Comparison of ENCODE assay signal across 8 mouse cellular contexts in genomic region chr19:60837747-60838146, GRCm38 (mm10). TPM values are rescaled to one million over a fixed set of nuclear protein-coding genes. Genes with fewer than 3 reads are reported as not detected.
A peak's percentile ranks its signal among the peaks of the same experiment; 100 is the strongest.
DNase-seq lines count a peak whose midpoint lies in the region; ATAC-seq and TF ChIP-seq lines count a peak whose summit lies in the region.

No protein-coding gene starts in this region.

- H3K9me3 ChIP-seq in kidney, embryonic 15.5 days (replicated peaks): no peaks in the 10 kb centered on the region
- H3K9me3 ChIP-seq in limb, embryonic 14.5 days (ENCODE audit: control insufficient read depth, low read length): no peaks in the 10 kb centered on the region

- peaks cover 82% of the 10 kb centered on the region for H3K36me3 ChIP-seq in kidney, embryonic 15.5 days
- peaks cover 79% of the 10 kb centered on the region for H3K36me3 ChIP-seq in limb, embryonic 14.5 days (ENCODE audit: control insufficient read depth, insufficient read depth, low read length)
- H3K36me3 ChIP-seq in testis, adult 2 months (ENCODE audit: control insufficient read depth, insufficient read depth, low read length): no peaks in the 10 kb centered on the region

- TF ChIP-seq POLR2A in limb, embryonic 14.5 days (IDR thresholded peaks at IDR 0.05; ENCODE audit: borderline replicate concordance, extremely low read depth, insufficient read depth, insufficient read length): no peak
- no peak for TF ChIP-seq POLR2A in testis, adult 2 months (IDR thresholded peaks at IDR 0.05; ENCODE audit: control insufficient read depth, low read depth, low read length)

- no peak overlapping the region for H3K27ac ChIP-seq in kidney, embryonic 15.5 days
- no peak overlapping the region for H3K27ac ChIP-seq in limb, embryonic 14.5 days (replicated peaks; ENCODE audit: low read depth, low read length)
- no peak overlapping the region for H3K27ac ChIP-seq in testis, adult 2 months (ENCODE audit: control insufficient read depth, insufficient read depth, low read depth, low read length)

- no peak overlapping the region for H3K4me2 ChIP-seq in kidney, embryonic 15.5 days
- no peak overlapping the region for H3K4me2 ChIP-seq in limb, embryonic 14.5 days (replicated peaks; ENCODE audit: low read depth, low read length, severe bottlenecking)

- no peak overlapping the region for H3K9ac ChIP-seq in kidney, embryonic 15.5 days
- no peak overlapping the region for H3K9ac ChIP-seq in limb, embryonic 14.5 days (ENCODE audit: low read depth, low read length, severe bottlenecking)

- no peaks in the 10 kb centered on the region for H3K4me1 ChIP-seq in kidney, embryonic 15.5 days
- H3K4me1 ChIP-seq in limb, embryonic 14.5 days (ENCODE audit: control insufficient read depth, insufficient read depth, low read length): no peaks in the 10 kb centered on the region
- no peaks in the 10 kb centered on the region for H3K4me1 ChIP-seq in testis, adult 2 months (ENCODE audit: control insufficient read depth, insufficient read depth, low read length)

- WGBS in kidney, embryonic 15.5 days: 80% methylated on average over 1 of the region's 1 CpGs
- WGBS in limb, embryonic 14.5 days: 84% methylated on average over 1 of the region's 1 CpGs

- peak; percentile 55; the same call in 1 of the 2 replicates for TF ChIP-seq CTCF in testis, adult 2 months (IDR thresholded peaks at IDR 0.05; ENCODE audit: control insufficient read depth, insufficient read depth, insufficient replicate concordance, low read depth, low read length)

- no peaks in the 10 kb centered on the region for H3K27me3 ChIP-seq in kidney, embryonic 15.5 days
- H3K27me3 ChIP-seq in limb, embryonic 14.5 days (ENCODE audit: control insufficient read depth, insufficient read depth, low read length): no peaks in the 10 kb centered on the region
- H3K27me3 ChIP-seq in testis, adult 2 months (ENCODE audit: control insufficient read depth, insufficient read depth, low read length): no peaks in the 10 kb centered on the region

- H3K4me3 ChIP-seq in kidney, embryonic 15.5 days (replicated peaks): no peak overlapping the region
- no peak overlapping the region for H3K4me3 ChIP-seq in limb, embryonic 14.5 days (replicated peaks; ENCODE audit: low read length)
- H3K4me3 ChIP-seq in testis, adult 2 months (ENCODE audit: control insufficient read depth, low read depth, low read length): no peak overlapping the region

- ATAC-seq in kidney, embryonic 15.5 days (replicated peaks; ENCODE audit: low FRiP score): no peak
- ATAC-seq in limb, embryonic 14.5 days (ENCODE audit: low FRiP score, low read depth): no peak

- DNase-seq in kidney, adult 11 months: peak; percentile 36
- DNase-seq in cerebellum, adult 18-20 months: peak; percentile 66 to 76
- peak; percentile 16 to 33 for DNase-seq in frontal cortex, postnatal 14 days (ENCODE audit: low spot score in 2 of 2)
- DNase-seq in kidney, adult 8-10 months: peak; percentile 33 to 66
- peak; percentile 80 for DNase-seq in limb, embryonic 14.5 days (ENCODE audit: low spot score)
- DNase-seq in natural killer cell, adult 2 months (ENCODE audit: low spot score in 2 of 2): peak; percentile 64 to 79

RNA-seq across cellular contexts. Expression of gene Sfxn4, which starts 23.5 kb away (rescaled TPM):
- 9.5 and 10.6 TPM in 2 replicates for polyA plus RNA-seq in kidney, embryonic 15.5 days (2015; fragmentation: Nextera tagmentation; extraction: Ambion mirVana)
- polyA plus RNA-seq in limb, embryonic 14.5 days (2012; rRNA removed): 11.2 TPM in 2 replicates
- 8.8 and 9.7 TPM in 2 replicates for polyA plus RNA-seq in limb, embryonic 14.5 days (2014; fragmentation: Nextera tagmentation; extraction: Ambion mirVana)
- 0.49 and 1.1 TPM in 2 replicates for polyA plus RNA-seq in testis, adult 2 months (2012; rRNA removed)

RNA-seq across cellular contexts. Expression of gene Fam45a, which starts 26.4 kb away (rescaled TPM):
- 29.0 and 30.0 TPM in 2 replicates for polyA plus RNA-seq in kidney, embryonic 15.5 days (2015; fragmentation: Nextera tagmentation; extraction: Ambion mirVana)
- polyA plus RNA-seq in limb, embryonic 14.5 days (2012; rRNA removed): 29.3 and 37.8 TPM in 2 replicates
- 42.6 and 43.9 TPM in 2 replicates for polyA plus RNA-seq in limb, embryonic 14.5 days (2014; fragmentation: Nextera tagmentation; extraction: Ambion mirVana)
- polyA plus RNA-seq in testis, adult 2 months (2012; rRNA removed): 50.1 and 67.7 TPM in 2 replicates

RNA-seq across cellular contexts. Expression of gene Prdx3, which starts 36.6 kb away (rescaled TPM):
- polyA plus RNA-seq in kidney, embryonic 15.5 days (2015; fragmentation: Nextera tagmentation; extraction: Ambion mirVana): 134 and 139 TPM in 2 replicates
- polyA plus RNA-seq in limb, embryonic 14.5 days (2012; rRNA removed): 80.9 and 83.8 TPM in 2 replicates
- 103 and 109 TPM in 2 replicates for polyA plus RNA-seq in limb, embryonic 14.5 days (2014; fragmentation: Nextera tagmentation; extraction: Ambion mirVana)
- polyA plus RNA-seq in testis, adult 2 months (2012; rRNA removed): 29.6 and 36.2 TPM in 2 replicates

RNA-seq across cellular contexts. Expression of gene Eif3a, which starts 47.3 kb away (rescaled TPM):
- 151 and 153 TPM in 2 replicates for polyA plus RNA-seq in kidney, embryonic 15.5 days (2015; fragmentation: Nextera tagmentation; extraction: Ambion mirVana)
- polyA plus RNA-seq in limb, embryonic 14.5 days (2012; rRNA removed): 75.3 and 122 TPM in 2 replicates
- polyA plus RNA-seq in limb, embryonic 14.5 days (2014; fragmentation: Nextera tagmentation; extraction: Ambion mirVana): 162 and 163 TPM in 2 replicates
- 37.3 and 51.9 TPM in 2 replicates for polyA plus RNA-seq in testis, adult 2 months (2012; rRNA removed)

RNA-seq across cellular contexts. Expression of gene Grk5, which starts 51.8 kb away (rescaled TPM):
- polyA plus RNA-seq in kidney, embryonic 15.5 days (2015; fragmentation: Nextera tagmentation; extraction: Ambion mirVana): 2.3 and 2.5 TPM in 2 replicates
- polyA plus RNA-seq in limb, embryonic 14.5 days (2012; rRNA removed): 3.5 and 3.8 TPM in 2 replicates
- 2.7 and 3.2 TPM in 2 replicates for polyA plus RNA-seq in limb, embryonic 14.5 days (2014; fragmentation: Nextera tagmentation; extraction: Ambion mirVana)
- 1.6 and 1.7 TPM in 2 replicates for polyA plus RNA-seq in testis, adult 2 months (2012; rRNA removed)

Comparison
In these comparisons a context has a peak if more than half of its experiments do, and no peak if none do; other contexts are left out.
1. DNase-seq: peak in every context shown above with its lines; median percentile 80 in limb, embryonic 14.5 days; 72 in natural killer cell, adult 2 months; 71 in cerebellum, adult 18-20 months; 50 in kidney, adult 8-10 months; 36 in kidney, adult 11 months; 24 in frontal cortex, postnatal 14 days.